Mouse (Mus musculus): Measurements from ENCODE around the gene Fgf5.

- TF ChIP-seq CTCF (conservative IDR thresholded peaks at IDR 0.05; ENCODE audit: low read length) (no peak), POU5F1 (IDR thresholded peaks at IDR 0.05; ENCODE audit: borderline replicate concordance, low read length) (no peak), NANOG (IDR thresholded peaks at IDR 0.05; ENCODE audit: borderline replicate concordance, low read length) (no peak)
Measured at GRCm38 (mm10) chr5:98290642-98291041, 36.7 kb downstream of the Fgf5 start.

All from E14TG2a.4 (cell line).